Mouse (Mus musculus) yolk sac, embryonic 10.5 days (tissue): ENCODE data around the gene Ppif.

Experiments
- DNase-seq: peaks from one replicate; pipeline ENCODE4 v3.0.0-alpha.2; 2017; ENCODE audit warnings: low spot score

Gene Ppif

GRCm38 (mm10) chr14:25695059-25695458 lies 1.1 kb downstream of the Ppif start:
- no peak for DNase-seq

DNA sequence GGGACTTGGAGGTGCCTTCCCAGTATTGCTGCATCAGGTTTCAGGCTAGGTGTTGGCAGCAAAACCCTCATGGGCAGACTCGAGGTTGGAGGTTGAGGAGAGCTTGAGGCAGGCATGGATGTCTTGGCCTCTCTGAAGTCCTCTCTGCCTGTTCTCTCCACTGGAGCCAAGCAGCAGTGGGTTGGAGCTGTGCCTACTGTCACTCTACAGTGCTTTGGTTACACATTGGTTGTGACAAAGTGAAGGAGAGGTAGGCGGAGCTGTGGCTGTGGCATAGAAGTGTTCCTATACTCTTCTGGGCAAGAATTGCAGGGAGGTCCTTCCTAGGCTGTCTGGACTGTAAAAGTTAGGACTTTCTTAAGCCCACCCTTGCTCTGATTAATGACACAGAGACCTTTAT lies 2.4 kb downstream of the Ppif start:
- DNase-seq: no peak

GRCm38 (mm10) chr14:25701986-25702385 lies 8.0 kb downstream of the Ppif start:
- DNase-seq: no peak

DNA sequence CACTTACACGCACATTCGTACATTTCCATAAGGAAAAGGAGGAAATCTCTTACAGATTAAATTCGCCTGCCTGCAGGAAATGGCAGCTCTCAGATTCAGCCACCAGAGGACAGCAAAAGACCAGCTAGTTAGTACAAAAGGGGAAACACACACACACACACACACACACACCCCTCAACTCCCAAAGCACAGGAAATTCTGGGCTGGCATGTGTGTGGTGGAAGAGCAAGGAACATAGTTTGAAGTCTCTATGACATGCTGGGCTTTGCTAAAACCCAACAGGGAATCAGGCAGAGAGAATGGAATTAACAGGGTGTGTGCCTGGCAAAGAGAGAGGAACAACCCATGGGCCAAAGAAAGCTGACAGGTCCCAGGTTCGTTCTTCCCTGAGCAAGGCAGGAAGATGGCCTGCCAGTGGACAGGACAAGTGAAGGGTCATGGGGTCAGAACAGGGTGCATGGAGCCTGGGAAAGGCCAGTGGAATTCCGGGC lies 13.8 kb downstream of the Ppif start:
- DNase-seq: peak; percentile 50

GRCm38 (mm10) chr14:25708451-25708850 lies 14.5 kb downstream of the Ppif start:
- no peak for DNase-seq

- DNase-seq: no peak
Measured at GRCm38 (mm10) chr14:25708917-25709316, 15.0 kb downstream of the Ppif start.

DNA sequence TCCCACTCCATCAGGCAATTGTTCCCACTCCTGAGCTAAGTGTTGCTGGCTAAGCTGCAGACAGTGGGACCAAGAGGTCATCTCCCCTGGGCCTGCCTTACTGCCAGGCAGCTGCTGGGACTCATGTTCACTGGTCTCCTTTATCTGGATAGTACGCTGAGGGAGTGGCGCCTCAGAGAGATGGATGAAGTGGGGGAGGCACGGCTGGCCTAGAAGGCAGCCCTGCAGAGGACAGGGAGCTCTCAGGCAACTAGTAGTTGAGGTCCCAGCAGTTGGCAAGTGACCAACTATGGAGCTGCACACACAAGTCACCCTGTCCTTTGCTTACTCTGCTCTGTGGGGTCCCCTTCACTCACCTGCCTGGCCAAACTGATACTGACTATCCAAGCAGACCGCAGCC lies 16.1 kb downstream of the Ppif start:
- DNase-seq: no peak

GRCm38 (mm10) chr14:25710681-25711080 lies 16.7 kb downstream of the Ppif start:
- no peak for DNase-seq

DNA sequence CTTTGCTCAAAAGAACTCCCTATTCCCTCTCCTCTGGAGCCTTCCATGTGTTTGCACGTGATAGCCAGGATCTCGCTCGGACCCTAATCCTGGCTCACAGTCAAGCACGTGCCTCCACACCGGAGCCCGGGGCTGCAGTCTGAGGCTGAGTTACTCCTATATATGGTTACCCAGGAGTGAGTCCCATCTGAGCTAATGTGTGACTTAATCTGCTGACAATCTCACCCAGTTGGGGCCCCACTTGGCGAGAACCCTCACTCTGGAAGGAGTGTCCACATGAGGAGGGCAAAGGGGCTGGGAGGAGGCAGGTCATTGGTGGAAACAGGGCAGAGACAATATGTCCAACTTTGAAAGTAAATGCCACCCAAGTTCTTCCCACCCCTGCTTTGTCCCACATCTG lies 17.2 kb downstream of the Ppif start:
- no peak for DNase-seq

DNA sequence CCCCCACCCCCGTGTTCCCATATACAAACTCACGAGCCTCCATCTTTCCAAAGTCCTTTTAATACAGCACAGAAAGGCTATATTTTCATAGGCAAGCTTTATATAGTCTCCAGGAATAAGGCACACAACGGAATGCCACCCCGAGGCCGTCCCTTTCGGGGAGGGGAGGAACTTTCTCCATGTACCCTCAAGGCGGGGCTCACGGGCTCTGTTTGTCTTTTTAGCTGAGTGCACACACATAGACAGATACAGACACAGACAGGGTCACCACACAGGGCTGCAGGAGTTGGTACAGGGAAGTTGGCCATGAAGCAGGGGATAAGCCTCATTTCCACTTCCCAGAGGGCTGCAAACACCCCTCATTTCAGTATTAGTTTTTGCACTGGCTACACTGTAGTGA lies 17.6 kb downstream of the Ppif start:
- no peak for DNase-seq

GRCm38 (mm10) chr14:25713443-25713842 lies 19.5 kb downstream of the Ppif start:
- no peak for DNase-seq

- no peak for DNase-seq
Measured at GRCm38 (mm10) chr14:25716528-25716927, 22.6 kb downstream of the Ppif start.

DNA sequence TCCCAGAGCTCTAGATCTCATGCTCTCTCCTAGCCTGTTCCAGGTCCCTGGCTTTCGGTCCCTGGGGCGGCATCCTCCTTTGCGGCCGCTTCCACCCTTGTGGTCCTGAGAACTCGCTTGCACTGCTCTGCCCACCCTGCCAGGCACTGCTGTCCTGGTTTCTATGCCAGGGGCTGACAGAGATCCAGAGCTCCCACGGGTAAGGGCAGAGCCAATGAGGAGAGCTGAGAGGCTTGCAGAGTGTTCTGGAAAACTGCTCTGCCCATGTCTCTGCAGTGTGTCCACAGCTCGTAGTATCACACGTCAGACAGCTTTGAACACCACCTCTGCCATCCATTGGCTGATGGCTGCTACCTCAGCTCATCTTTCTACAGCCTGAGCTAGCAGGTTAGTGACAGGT lies 23.8 kb downstream of the Ppif start:
- DNase-seq: no peak

GRCm38 (mm10) chr14:25718471-25718870 lies 24.5 kb downstream of the Ppif start:
- DNase-seq: peak; percentile 73

- DNase-seq: no peak
Measured at GRCm38 (mm10) chr14:25719371-25719770, 25.4 kb downstream of the Ppif start.

DNA sequence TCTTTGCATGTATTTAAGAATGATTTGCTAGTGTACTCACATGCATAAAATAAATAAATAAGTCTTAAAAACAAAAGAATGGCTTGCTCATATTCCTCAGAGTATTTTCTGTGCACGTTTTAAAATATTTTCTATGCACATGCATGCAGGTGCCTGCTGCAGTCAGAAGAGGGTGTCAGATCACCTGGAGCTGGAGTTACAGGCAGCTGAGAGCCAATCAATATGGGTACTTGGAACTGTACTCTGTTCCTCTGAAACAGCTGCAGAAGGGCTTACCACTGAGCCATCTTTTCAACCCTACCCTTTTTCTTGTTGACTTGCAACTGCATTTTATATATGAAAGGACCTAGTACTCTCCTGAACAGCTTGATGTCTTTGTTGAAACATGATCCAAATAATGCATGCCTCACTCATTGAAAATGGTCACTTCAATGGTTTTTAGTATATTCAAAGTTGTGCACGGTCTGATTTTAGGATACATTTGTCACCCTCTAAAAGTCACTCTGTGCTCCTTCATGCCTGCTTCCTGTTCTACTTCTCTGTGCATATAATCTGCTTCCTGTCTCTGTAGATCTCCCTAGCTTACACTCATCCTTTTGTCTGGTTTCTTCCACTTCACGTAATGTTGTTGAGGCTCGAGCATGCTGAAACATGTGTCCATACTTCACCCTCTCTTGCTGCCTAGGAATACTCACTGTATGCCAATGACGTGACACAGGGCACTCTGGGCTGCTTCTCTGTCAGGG lies 27.2 kb downstream of the Ppif start:
- DNase-seq: no peak

DNA sequence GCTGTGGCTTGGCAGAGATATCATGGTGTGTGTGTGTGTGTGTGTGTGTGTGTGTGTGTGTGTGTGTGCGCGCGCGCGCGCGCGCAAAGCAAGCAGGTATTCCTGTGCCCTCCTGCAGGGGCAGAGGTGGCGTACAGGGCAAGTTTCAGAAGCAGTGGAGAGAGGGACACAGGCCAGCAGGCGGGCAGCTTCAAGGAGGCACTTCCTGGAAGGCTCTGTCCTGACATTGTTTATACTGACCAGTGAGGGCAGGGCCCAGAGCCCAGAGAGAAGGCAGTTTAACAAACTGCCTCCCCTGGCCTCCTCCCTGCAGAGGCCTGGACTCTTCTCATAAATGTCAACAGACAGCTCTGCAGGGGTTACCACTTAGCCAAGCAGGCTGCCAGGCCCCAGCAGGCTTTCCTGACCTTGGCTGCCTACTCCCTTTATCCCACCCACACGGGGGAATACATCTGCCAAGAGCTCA lies 31.1 kb downstream of the Ppif start:
- DNase-seq: peak; percentile 76

DNA sequence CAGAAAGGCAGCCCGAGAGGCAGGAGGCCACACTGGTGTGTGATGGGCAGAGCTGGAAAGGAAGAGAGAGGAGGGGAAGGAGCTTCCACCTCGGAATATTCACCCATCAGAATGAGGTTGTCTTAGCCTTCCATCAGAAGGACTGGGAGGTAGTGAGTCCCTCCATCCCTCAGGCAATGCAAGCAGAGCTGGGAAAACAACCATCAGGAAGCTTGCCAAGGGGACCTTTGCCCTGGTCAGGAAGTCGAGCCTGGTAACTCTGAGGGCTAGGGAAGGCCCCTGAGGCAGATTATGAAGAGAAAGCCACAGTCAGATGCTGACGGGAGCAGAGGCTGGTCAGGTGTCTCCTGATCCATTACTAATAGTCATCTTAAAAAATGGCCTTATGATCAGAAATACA lies 31.7 kb downstream of the Ppif start:
- DNase-seq: no peak

GRCm38 (mm10) chr14:25726226-25727148 lies 32.5 kb downstream of the Ppif start:
- no peak for DNase-seq

DNA sequence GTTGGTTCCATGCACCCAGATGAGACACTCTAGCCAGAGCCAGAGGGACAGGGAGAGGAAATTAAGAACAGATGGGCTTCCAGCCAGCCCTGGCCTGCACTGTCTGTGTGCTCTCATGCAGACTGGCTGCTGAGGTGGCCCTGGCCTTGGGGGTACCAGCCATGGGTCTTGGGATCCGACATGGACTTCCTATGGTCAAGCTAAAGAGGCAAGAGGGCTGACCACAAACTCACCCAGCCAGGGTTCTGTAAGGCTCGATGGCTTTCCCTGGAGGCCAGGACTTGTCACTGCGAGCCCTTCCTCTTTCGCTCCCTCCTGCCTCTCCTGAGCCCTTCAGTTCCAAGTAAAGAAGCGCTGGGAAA lies 33.2 kb downstream of the Ppif start:
- DNase-seq: no peak

GRCm38 (mm10) chr14:25734736-25735716 lies 41.1 kb downstream of the Ppif start:
- DNase-seq: no peak

GRCm38 (mm10) chr14:25736140-25736539 lies 42.2 kb downstream of the Ppif start:
- DNase-seq: no peak
